In genomic region chr3:149052295-149052902, GRCm38 (mm10) we compare ENCODE assay signal across 7 mouse cellular contexts.
DNase-seq lines count a peak whose midpoint lies in the region; ATAC-seq and TF ChIP-seq lines count a peak whose summit lies in the region.
"Not testable (repeated sequence)": the region's sequence is repeated elsewhere in the genome, so short reads cannot be mapped to it uniquely, and the experiment has no call there.

No protein-coding gene starts in this region.

- not testable (repeated sequence) for TF ChIP-seq CTCF in liver, embryonic 14.5 days (IDR thresholded peaks at IDR 0.05; ENCODE audit: low read depth)

- not testable (repeated sequence) for H3K27ac ChIP-seq in forebrain, embryonic 11.5 days (ENCODE audit: low read depth, low read length); intestine, embryonic 14.5 days (ENCODE audit: low read depth); liver, embryonic 14.5 days; neural tube, embryonic 14.5 days (ENCODE audit: low read depth, low read length)

- H3K27me3 ChIP-seq in forebrain, embryonic 11.5 days (ENCODE audit: control insufficient read depth, insufficient read depth, low read length); intestine, embryonic 14.5 days (replicated peaks; ENCODE audit: control insufficient read depth, insufficient read depth, low read length); liver, embryonic 14.5 days (ENCODE audit: control insufficient read depth, insufficient read depth, low read length); neural tube, embryonic 14.5 days (ENCODE audit: control insufficient read depth, insufficient read depth, low read length): not testable (repeated sequence)

- H3K4me3 ChIP-seq in forebrain, embryonic 11.5 days (ENCODE audit: low read depth, low read length); intestine, embryonic 14.5 days (ENCODE audit: low read depth, low read length); liver, embryonic 14.5 days (ENCODE audit: insufficient read depth in 1 of 2, low read depth in 2 of 2, low read length in 2 of 2); neural tube, embryonic 14.5 days (ENCODE audit: low read depth, low read length): not testable (repeated sequence)

- H3K4me1 ChIP-seq in forebrain, embryonic 11.5 days (replicated peaks; ENCODE audit: control insufficient read depth, insufficient read depth, low read length); intestine, embryonic 14.5 days (replicated peaks; ENCODE audit: control insufficient read depth, insufficient read depth, low read length); liver, embryonic 14.5 days (replicated peaks; ENCODE audit: control insufficient read depth in 2 of 2, insufficient read depth in 2 of 2, low read length in 1 of 2); neural tube, embryonic 14.5 days (ENCODE audit: control insufficient read depth, insufficient read depth, low read length): not testable (repeated sequence)

- peak; percentile 7 for DNase-seq in MEL-GATA-1-ER (ENCODE audit: extremely low read depth, low read depth)
- DNase-seq in c-Kit-positive CD71-negative TER-119-negative erythroid progenitor cells, embryonic 14.5 days (ENCODE audit: low read depth) = peak; percentile 26
- DNase-seq in forebrain, embryonic 11.5 days (ENCODE audit: low spot score); intestine, embryonic 14.5 days (ENCODE audit: low spot score): not testable (repeated sequence)
- peak in 2 of 3 experiments; percentile 2 to 36 for DNase-seq in liver, embryonic 14.5 days (ENCODE audit: low read depth in 3 of 3, low spot score in 3 of 3)
- DNase-seq in mesoderm, embryonic 11.5 days (ENCODE audit: low read depth, low spot score) = peak; percentile 83

- not testable (repeated sequence) for TF ChIP-seq EP300 in liver, embryonic 14.5 days (IDR thresholded peaks at IDR 0.05; ENCODE audit: low read depth)

- 93% methylated on average over 1 of the region's 1 CpGs for WGBS in forebrain, embryonic 11.5 days
- WGBS in intestine, embryonic 14.5 days = 98% methylated on average over 1 of the region's 1 CpGs
- WGBS in liver, embryonic 14.5 days (ENCODE audit: insufficient replicate concordance) = 71% methylated on average over 1 of the region's 1 CpGs
- 98% methylated on average over 1 of the region's 1 CpGs for WGBS in neural tube, embryonic 14.5 days

- ATAC-seq in forebrain, embryonic 11.5 days (replicated peaks; ENCODE audit: low FRiP score) = 0 out of 2 replicates have a peak, but pooled peaks have one; percentile 39
- peak; percentile 79 for ATAC-seq in intestine, embryonic 14.5 days (replicated peaks; ENCODE audit: low FRiP score, low TSS enrichment, low read depth)
- peak; percentile 85 for ATAC-seq in liver, embryonic 14.5 days (ENCODE audit: insufficient read depth)
- ATAC-seq in neural tube, embryonic 14.5 days (ENCODE audit: low read depth) = peak; percentile 44; the same call in 1 of the 2 replicates

- not testable (repeated sequence) for H3K4me2 ChIP-seq in forebrain, embryonic 11.5 days (ENCODE audit: low read depth, low read length, severe bottlenecking); intestine, embryonic 14.5 days (ENCODE audit: low read length); liver, embryonic 14.5 days (ENCODE audit: low read depth); neural tube, embryonic 14.5 days (ENCODE audit: low read depth, low read length)

- H3K9ac ChIP-seq in forebrain, embryonic 11.5 days (ENCODE audit: low read length); intestine, embryonic 14.5 days (ENCODE audit: low read length); liver, embryonic 14.5 days (replicated peaks); neural tube, embryonic 14.5 days (replicated peaks; ENCODE audit: low read depth, low read length): not testable (repeated sequence)

- not testable (repeated sequence) for H3K36me3 ChIP-seq in forebrain, embryonic 11.5 days (ENCODE audit: control insufficient read depth, insufficient read depth, low read length); intestine, embryonic 14.5 days (ENCODE audit: control insufficient read depth, insufficient read depth, low read length); liver, embryonic 14.5 days (replicated peaks; ENCODE audit: control insufficient read depth, insufficient read depth, low read depth); neural tube, embryonic 14.5 days (ENCODE audit: control insufficient read depth, insufficient read depth, low read length)

- H3K9me3 ChIP-seq in forebrain, embryonic 11.5 days (ENCODE audit: control insufficient read depth, low read length); intestine, embryonic 14.5 days (ENCODE audit: control insufficient read depth, low read length); liver, embryonic 14.5 days (ENCODE audit: control insufficient read depth, low read length); neural tube, embryonic 14.5 days (ENCODE audit: control insufficient read depth, low read length): not testable (repeated sequence)
